Mouse (Mus musculus) megakaryocyte, embryonic 14.5 days (primary cell): ENCODE results near the gene Klhdc8a. TPM values are rescaled to one million over a fixed set of nuclear protein-coding genes. Genes with fewer than 3 reads are reported as not detected.
"Not testable (repeated sequence)": the region's sequence is repeated elsewhere in the genome, so short reads cannot be mapped to it uniquely, and the experiment has no call there.

ENCODE experiments used
- H3K27me3 ChIP-seq: replicated peaks from 2 replicates; pipeline ENCODE3; 2012; ENCODE audit warnings: inconsistent platforms
- H3K36me3 ChIP-seq: replicated peaks from 2 replicates; pipeline ENCODE3; 2012; ENCODE audit warnings: low read length, inconsistent platforms, mixed read lengths
- H3K4me1 ChIP-seq: 2 replicates; pipeline ENCODE4 v1.6.1; 2012; ENCODE audit warnings: inconsistent platforms
- H3K4me3 ChIP-seq: replicated peaks from 2 replicates; pipeline ENCODE3; 2012; ENCODE audit warnings: moderate library complexity, mild to moderate bottlenecking, inconsistent platforms
- H3K9me3 ChIP-seq: 2 replicates; pipeline ENCODE4 v1.6.1; 2012; ENCODE audit warnings: inconsistent platforms
- FLI1 ChIP-seq: IDR thresholded peaks from 2 replicates; pipeline ENCODE4 v1.6.1; 2012; ENCODE audit warnings: low read length, inconsistent platforms, mixed read lengths
- GATA1 ChIP-seq: IDR thresholded peaks from 3 replicates; pipeline ENCODE4 v1.6.1; 2012; ENCODE audit warnings: mixed read lengths, low read length, inconsistent platforms, borderline replicate concordance
- polyA plus RNA-seq: library from polyadenylated mRNA; stranded (reverse); fragments of >175 nt; gene quantifications from 2 replicates; pipeline ENCODE4 v1.2.3, GENCODE M21; 2012; ENCODE audit warnings: low replicate concordance; ENCODE audit not compliant: insufficient read depth

The Klhdc8a gene
- polyA plus RNA-seq, 1 experiment = not detected

GRCm38 (mm10) chr1:132268418-132269060 is 29.9 kb upstream of the Klhdc8a start:
- peaks cover 36% of the 10 kb centered on the region for H3K27me3 ChIP-seq
- peaks cover 57% of the 10 kb centered on the region for H3K4me1 ChIP-seq
- H3K36me3 ChIP-seq = no peaks in the 10 kb centered on the region
- no peak for TF ChIP-seq FLI1
- TF ChIP-seq GATA1 = no peak
- no peaks in the 10 kb centered on the region for H3K9me3 ChIP-seq
- no peak overlapping the region for H3K4me3 ChIP-seq

GRCm38 (mm10) chr1:132271237-132271636 is 27.2 kb upstream of the Klhdc8a start:
- peaks cover 35% of the 10 kb centered on the region for H3K4me1 ChIP-seq
- peaks cover 51% of the 10 kb centered on the region for H3K27me3 ChIP-seq
- no peaks in the 10 kb centered on the region for H3K36me3 ChIP-seq
- TF ChIP-seq FLI1 = no peak
- TF ChIP-seq GATA1 = no peak
- H3K9me3 ChIP-seq = no peaks in the 10 kb centered on the region
- H3K4me3 ChIP-seq = no peak overlapping the region

- TF ChIP-seq GATA1 (no peak), FLI1 (no peak)
- Histone ChIP-seq H3K4me1 (peaks cover 9% of the 10 kb centered on the region), H3K9me3 (no peaks in the 10 kb centered on the region), H3K27me3 (peaks cover 60% of the 10 kb centered on the region), H3K4me3 (no peak overlapping the region), H3K36me3 (no peaks in the 10 kb centered on the region)
These were observed 21.7 kb upstream of the Klhdc8a start for GRCm38 (mm10) chr1:132276694-132277093.

GRCm38 (mm10) chr1:132277124-132277523 is 21.3 kb upstream of the Klhdc8a start:
- Histone ChIP-seq H3K36me3 (no peaks in the 10 kb centered on the region), H3K4me3 (no peak overlapping the region), H3K27me3 (peaks cover 64% of the 10 kb centered on the region), H3K9me3 (no peaks in the 10 kb centered on the region), H3K4me1 (peaks cover 5% of the 10 kb centered on the region)
- TF ChIP-seq GATA1 = no peak
- TF ChIP-seq FLI1 = no peak

GRCm38 (mm10) chr1:132280636-132281035 is 17.8 kb upstream of the Klhdc8a start:
- H3K9me3 ChIP-seq, H3K4me3 ChIP-seq, H3K36me3 ChIP-seq, H3K4me1 ChIP-seq: not testable (repeated sequence)
- peaks cover 62% of the 10 kb centered on the region for H3K27me3 ChIP-seq

- no peak for TF ChIP-seq GATA1
- no peak for TF ChIP-seq FLI1
- no peaks in the 10 kb centered on the region for H3K36me3 ChIP-seq
- no peak overlapping the region for H3K4me3 ChIP-seq
- peaks cover 69% of the 10 kb centered on the region for H3K27me3 ChIP-seq
- H3K4me1 ChIP-seq = no peaks in the 10 kb centered on the region
- no peaks in the 10 kb centered on the region for H3K9me3 ChIP-seq
These were observed 16.8 kb upstream of the Klhdc8a start for GRCm38 (mm10) chr1:132281523-132282176.

- Histone ChIP-seq H3K9me3 (no peaks in the 10 kb centered on the region), H3K36me3 (no peaks in the 10 kb centered on the region), H3K27me3 (peaks cover 68% of the 10 kb centered on the region), H3K4me3 (no peak overlapping the region), H3K4me1 (no peaks in the 10 kb centered on the region)
- TF ChIP-seq GATA1 = no peak
- TF ChIP-seq FLI1 = no peak
These were observed 16.3 kb upstream of the Klhdc8a start for GRCm38 (mm10) chr1:132282177-132282536.

- Histone ChIP-seq H3K36me3 (no peaks in the 10 kb centered on the region), H3K4me1 (no peaks in the 10 kb centered on the region), H3K27me3 (peaks cover 72% of the 10 kb centered on the region), H3K4me3 (no peak overlapping the region), H3K9me3 (no peaks in the 10 kb centered on the region)
- TF ChIP-seq GATA1 (no peak), FLI1 (no peak)
These were observed 15.4 kb upstream of the Klhdc8a start for GRCm38 (mm10) chr1:132283018-132283417.

- Histone ChIP-seq H3K27me3 (peaks cover 83% of the 10 kb centered on the region), H3K36me3 (no peaks in the 10 kb centered on the region), H3K4me3 (no peak overlapping the region), H3K4me1 (no peaks in the 10 kb centered on the region), H3K9me3 (no peaks in the 10 kb centered on the region)
- no peak for TF ChIP-seq FLI1
- no peak for TF ChIP-seq GATA1
These were observed 11.7 kb upstream of the Klhdc8a start for GRCm38 (mm10) chr1:132286735-132287134.

- Histone ChIP-seq H3K27me3 (peaks cover 83% of the 10 kb centered on the region), H3K4me3 (no peak overlapping the region), H3K9me3 (no peaks in the 10 kb centered on the region), H3K4me1 (peaks cover 4% of the 10 kb centered on the region), H3K36me3 (no peaks in the 10 kb centered on the region)
- TF ChIP-seq GATA1 (no peak), FLI1 (no peak)
These were observed 11.0 kb upstream of the Klhdc8a start for GRCm38 (mm10) chr1:132287445-132287844.
